Mouse (Mus musculus): Measurements from ENCODE around the gene Magt1. TPM values are rescaled to one million over a fixed set of nuclear protein-coding genes. Genes with fewer than 3 reads are reported as not detected.

Gene Magt1
- 56.8 and 57.0 TPM in 2 replicates for polyA plus RNA-seq (2015; fragmentation: Nextera tagmentation; extraction: Ambion mirVana)

DNA sequence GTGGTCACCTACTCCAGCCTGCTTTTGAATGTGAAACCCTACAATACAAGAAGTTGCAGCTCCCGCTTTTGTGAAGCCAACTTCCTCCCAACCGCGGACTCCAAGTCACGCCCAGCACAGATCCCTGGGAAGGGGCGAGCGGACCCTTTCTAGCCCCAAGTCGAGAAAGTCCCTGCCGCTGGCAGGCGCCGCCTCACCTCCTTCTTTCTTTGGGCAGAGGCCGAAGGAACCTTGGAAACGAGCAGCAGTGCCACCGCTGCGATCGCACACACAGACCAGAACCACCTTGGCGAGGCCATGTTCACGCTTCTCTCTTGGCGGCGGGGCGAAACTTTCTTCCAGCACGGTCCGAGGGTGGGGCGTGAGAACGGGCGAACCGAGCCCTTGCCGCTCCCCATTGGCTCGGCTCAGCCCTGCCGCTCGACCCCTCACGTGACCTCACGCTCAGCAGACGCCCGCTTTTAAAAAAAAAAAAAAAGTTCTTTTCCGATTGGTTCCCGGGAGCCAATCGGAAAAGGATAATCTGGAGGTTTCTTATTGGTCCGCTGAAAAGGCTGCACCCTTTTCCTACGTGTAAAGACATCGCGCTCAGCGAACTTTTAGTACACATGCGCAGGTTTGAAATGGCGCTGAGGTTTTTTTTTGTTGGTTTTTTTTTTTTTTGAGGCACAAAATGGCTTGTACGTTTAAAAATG lies at the start of gene Magt1:
Magt1 (minus strand) TSS at position 442 of the 695 bp plus-strand sequence.
- H3K4me1 ChIP-seq = peaks cover 5% of the 10 kb centered on the region
- peak within 1 kb of the TSS; percentile 93 for H3K27ac ChIP-seq (replicated peaks)
- H3K4me3 ChIP-seq (replicated peaks) = peak within 1 kb of the TSS; percentile 62
- no peaks in the 10 kb centered on the region for H3K27me3 ChIP-seq
- ATAC-seq (ENCODE audit: insufficient number of reproducible peaks, low FRiP score, low TSS enrichment, low read depth) = peak; percentile 98
- peak within 1 kb of the TSS; percentile 35 for H3K9ac ChIP-seq
- no peaks in the 10 kb centered on the region for H3K36me3 ChIP-seq
- WGBS = 18% methylated on average over 45 of the region's 45 CpGs
- no peaks in the 10 kb centered on the region for H3K9me3 ChIP-seq (replicated peaks)
- peak within 1 kb of the TSS; percentile 45 for H3K4me2 ChIP-seq (replicated peaks)

DNA sequence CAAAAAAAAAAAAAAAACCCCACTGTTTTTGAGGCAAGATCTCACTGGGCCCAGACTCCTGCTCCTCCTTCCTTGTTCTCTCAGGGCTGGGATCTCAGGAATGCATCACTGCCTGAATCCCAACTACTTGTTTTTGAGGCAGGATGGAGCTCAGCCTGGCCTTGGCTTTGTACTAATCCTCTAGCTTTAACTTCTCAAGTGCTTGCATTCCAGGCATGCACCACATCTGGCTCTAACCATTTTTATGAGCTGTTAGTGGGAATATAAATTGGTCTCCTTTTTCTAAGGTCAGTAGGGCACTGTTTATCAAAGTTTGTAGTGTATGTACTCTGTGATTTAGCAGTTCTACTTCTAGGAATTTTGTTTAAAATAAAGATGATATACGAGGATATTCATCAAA lies 36.5 kb upstream of the Magt1 start:
- no peaks in the 10 kb centered on the region for H3K27me3 ChIP-seq
- no peaks in the 10 kb centered on the region for H3K9me3 ChIP-seq (replicated peaks)
- H3K9ac ChIP-seq = no peak overlapping the region
- H3K27ac ChIP-seq (replicated peaks) = no peak overlapping the region
- no peaks in the 10 kb centered on the region for H3K4me1 ChIP-seq
- no peak overlapping the region for H3K4me2 ChIP-seq (replicated peaks)
- H3K4me3 ChIP-seq (replicated peaks) = no peak overlapping the region
- WGBS = 71% methylated on average over 1 of the region's 1 CpGs
- ATAC-seq (ENCODE audit: insufficient number of reproducible peaks, low FRiP score, low TSS enrichment, low read depth) = no peak
- no peaks in the 10 kb centered on the region for H3K36me3 ChIP-seq

DNA sequence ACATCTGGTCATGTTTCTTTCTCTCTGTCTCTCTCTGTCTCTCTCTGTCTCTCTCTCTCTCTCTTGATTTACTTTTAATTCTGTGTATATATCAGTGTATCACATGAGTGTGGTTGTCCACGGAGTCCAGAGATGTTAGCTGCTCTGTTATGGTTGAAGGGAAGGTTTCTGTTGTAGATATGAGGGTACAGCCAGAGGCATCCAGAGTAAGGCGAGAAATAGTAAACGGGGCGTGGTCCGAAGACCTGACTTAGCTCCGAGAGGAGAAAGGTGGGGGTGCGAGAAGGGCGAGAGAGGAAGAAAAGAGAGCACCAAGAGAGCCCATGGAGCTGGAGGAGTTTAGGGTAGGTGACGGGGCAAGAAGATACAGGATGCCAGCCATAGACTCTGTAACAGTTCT lies 34.2 kb upstream of the Magt1 start:
- Histone ChIP-seq H3K4me1 (no peaks in the 10 kb centered on the region), H3K4me2 (replicated peaks) (no peak overlapping the region), H3K36me3 (no peaks in the 10 kb centered on the region), H3K9me3 (replicated peaks) (no peaks in the 10 kb centered on the region), H3K4me3 (replicated peaks) (no peak overlapping the region), H3K27me3 (no peaks in the 10 kb centered on the region), H3K27ac (replicated peaks) (no peak overlapping the region), H3K9ac (no peak overlapping the region)
- WGBS = 65% methylated on average over 9 of the region's 9 CpGs
- ATAC-seq (ENCODE audit: insufficient number of reproducible peaks, low FRiP score, low TSS enrichment, low read depth) = no peak

DNA sequence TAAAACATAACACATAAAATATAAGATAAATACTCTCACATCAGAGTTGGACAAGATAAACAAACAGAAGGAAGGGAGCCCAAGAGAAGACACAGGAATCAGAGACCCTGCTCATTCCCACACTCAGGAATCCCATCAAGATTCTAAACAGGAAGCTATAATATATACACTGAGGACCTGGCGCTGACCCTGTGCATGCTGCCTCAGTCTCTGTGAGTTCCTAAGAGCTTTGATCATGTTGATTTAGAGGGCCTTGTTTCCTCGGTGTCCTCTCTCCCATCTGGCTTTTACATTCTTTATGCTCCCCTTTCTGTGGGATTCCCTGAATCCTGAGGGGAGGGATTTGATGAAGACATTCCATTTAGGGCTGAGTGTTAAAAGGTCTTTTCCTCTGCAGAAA lies 33.7 kb upstream of the Magt1 start:
- no peak for ATAC-seq (ENCODE audit: insufficient number of reproducible peaks, low FRiP score, low TSS enrichment, low read depth)
- no peaks in the 10 kb centered on the region for H3K27me3 ChIP-seq

DNA sequence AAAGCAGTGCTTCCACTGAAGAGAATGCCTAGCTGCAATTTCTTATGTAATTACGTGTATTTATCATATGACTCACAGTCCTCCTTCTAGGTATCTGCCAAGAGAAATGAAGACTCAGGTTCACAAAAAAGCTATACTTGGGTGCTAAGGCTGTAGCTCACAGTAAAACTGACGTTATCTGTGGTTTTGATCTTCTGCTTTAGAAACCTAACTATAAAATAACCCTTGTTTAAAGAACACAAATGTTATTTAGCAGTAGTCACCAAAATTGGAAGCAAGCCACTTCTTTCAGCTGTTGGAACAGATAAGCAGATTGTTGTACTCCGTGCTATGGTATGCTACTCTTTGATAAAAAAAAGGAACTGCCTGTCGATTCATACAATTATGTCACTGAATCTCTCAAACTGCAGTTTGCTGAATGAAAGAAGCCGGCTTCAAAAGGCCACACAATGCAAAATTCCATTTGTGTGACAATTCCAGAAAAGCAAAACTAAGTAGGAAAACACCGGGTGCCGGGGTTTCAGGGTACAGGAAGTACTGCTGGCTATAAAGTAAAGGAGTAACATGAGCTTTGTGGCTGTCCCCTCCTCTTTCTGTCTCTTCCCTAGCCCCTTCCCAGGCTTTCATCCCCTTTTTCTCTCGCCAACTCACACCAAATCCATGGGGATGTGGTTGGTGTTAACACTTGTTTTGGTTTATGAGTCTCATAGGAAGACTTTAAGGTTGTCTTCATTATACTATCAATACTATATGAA lies 32.3 kb upstream of the Magt1 start:
- Histone ChIP-seq H3K27ac (replicated peaks) (no peak overlapping the region), H3K27me3 (no peaks in the 10 kb centered on the region), H3K36me3 (no peaks in the 10 kb centered on the region), H3K9me3 (replicated peaks) (no peaks in the 10 kb centered on the region), H3K4me3 (replicated peaks) (no peak overlapping the region), H3K4me1 (no peaks in the 10 kb centered on the region), H3K9ac (no peak overlapping the region), H3K4me2 (replicated peaks) (no peak overlapping the region)
- ATAC-seq (ENCODE audit: insufficient number of reproducible peaks, low FRiP score, low TSS enrichment, low read depth) = no peak
- 35% methylated on average over 8 of the region's 8 CpGs for WGBS

More for the DNA sequence above, 33.7 kb upstream of the Magt1 start:
- Histone ChIP-seq H3K36me3 (no peaks in the 10 kb centered on the region), H3K9ac (no peak overlapping the region), H3K4me2 (replicated peaks) (no peak overlapping the region), H3K4me1 (no peaks in the 10 kb centered on the region), H3K27ac (replicated peaks) (no peak overlapping the region), H3K9me3 (replicated peaks) (no peaks in the 10 kb centered on the region), H3K4me3 (replicated peaks) (no peak overlapping the region)
- WGBS = 34% methylated on average over 2 of the region's 2 CpGs

DNA sequence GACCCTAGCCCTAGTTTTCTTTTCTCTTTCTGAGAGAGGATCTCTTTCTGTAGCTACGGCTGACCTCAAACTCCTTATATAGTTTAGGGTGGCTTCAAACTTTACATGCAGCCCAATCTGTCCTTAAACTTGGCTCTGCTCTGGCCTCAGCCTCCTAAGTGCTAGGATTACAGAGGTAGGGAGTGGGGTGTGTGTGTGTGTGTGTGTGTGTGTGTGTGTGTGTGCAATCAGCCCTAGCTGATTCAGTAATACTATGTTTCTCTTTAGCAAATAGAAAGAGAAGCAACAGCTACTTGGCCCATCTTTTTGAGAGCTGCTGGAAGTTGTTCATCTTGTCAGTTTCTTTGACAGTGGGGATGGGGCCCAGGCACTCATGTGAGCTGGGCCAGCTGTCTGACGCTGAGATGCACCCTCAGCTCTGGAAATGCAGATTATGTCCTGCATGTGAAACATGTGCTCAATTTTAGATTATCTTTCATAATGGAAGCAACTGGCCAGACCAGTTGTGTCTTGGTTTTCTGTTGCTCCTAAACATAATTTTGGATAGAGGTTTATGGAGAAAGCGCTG lies 25.6 kb upstream of the Magt1 start:
- H3K27ac ChIP-seq (replicated peaks) = no peak overlapping the region
- H3K4me2 ChIP-seq (replicated peaks) = no peak overlapping the region
- no peak overlapping the region for H3K9ac ChIP-seq
- H3K9me3 ChIP-seq (replicated peaks) = no peaks in the 10 kb centered on the region
- 0 out of 2 replicates have a peak, but pooled peaks cover 3% of the 10 kb centered on the region for H3K4me1 ChIP-seq
- ATAC-seq (ENCODE audit: insufficient number of reproducible peaks, low FRiP score, low TSS enrichment, low read depth) = no peak
- H3K27me3 ChIP-seq = no peaks in the 10 kb centered on the region
- no peaks in the 10 kb centered on the region for H3K36me3 ChIP-seq
- 73% methylated on average over 3 of the region's 3 CpGs for WGBS
- no peak overlapping the region for H3K4me3 ChIP-seq (replicated peaks)

DNA sequence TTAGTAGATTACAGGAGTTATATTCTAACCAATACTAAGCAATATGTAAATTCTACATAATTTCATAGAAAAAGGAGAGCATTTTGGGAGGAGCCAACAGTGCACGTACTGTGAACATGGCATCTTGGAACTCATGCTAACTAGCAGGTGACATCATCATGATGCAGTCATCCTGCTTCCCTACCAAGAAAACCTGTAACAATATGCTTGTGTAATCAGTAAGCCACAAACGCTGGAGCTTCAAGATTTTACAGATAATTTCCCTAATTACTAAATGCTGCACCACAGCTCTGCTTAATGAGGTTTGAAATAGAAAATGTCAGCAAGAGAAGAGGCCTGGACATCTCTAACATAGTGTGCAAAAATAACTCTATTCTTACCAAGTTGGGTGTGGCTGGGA lies 24.0 kb upstream of the Magt1 start:
- H3K9me3 ChIP-seq (replicated peaks) = no peaks in the 10 kb centered on the region
- no peaks in the 10 kb centered on the region for H3K36me3 ChIP-seq
- 0 out of 2 replicates have a peak, but pooled peaks cover 3% of the 10 kb centered on the region for H3K4me1 ChIP-seq
- H3K4me2 ChIP-seq (replicated peaks) = no peak overlapping the region
- no peaks in the 10 kb centered on the region for H3K27me3 ChIP-seq
- WGBS = 60% methylated on average over 2 of the region's 2 CpGs
- no peak overlapping the region for H3K27ac ChIP-seq (replicated peaks)
- no peak for ATAC-seq (ENCODE audit: insufficient number of reproducible peaks, low FRiP score, low TSS enrichment, low read depth)
- H3K4me3 ChIP-seq (replicated peaks) = no peak overlapping the region
- H3K9ac ChIP-seq = no peak overlapping the region

DNA sequence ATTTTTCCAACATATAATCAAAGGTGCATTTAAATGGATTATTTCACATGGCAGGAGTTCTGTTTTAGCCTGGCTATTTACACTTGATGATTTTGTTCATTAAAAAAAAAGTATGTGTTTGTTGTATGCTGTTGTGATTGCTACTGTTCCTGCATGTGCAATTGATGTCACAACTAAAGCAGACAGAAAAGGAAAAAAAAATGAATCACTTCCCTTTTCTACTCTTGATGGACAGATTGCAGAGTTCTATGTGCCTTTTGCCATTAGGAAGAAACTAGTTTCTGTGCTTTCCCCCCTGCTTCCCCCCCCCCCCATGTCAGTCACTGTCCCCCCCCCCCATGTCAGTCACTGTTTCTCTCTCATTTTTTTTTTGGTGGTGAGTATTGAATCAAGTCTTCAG lies 19.4 kb upstream of the Magt1 start:
- no peaks in the 10 kb centered on the region for H3K36me3 ChIP-seq
- H3K27ac ChIP-seq (replicated peaks) = no peak overlapping the region
- no peak for ATAC-seq (ENCODE audit: insufficient number of reproducible peaks, low FRiP score, low TSS enrichment, low read depth)
- no peak overlapping the region for H3K9ac ChIP-seq
- H3K4me1 ChIP-seq = no peaks in the 10 kb centered on the region
- no peak overlapping the region for H3K4me3 ChIP-seq (replicated peaks)
- H3K9me3 ChIP-seq (replicated peaks) = no peaks in the 10 kb centered on the region
- H3K27me3 ChIP-seq = no peaks in the 10 kb centered on the region
- H3K4me2 ChIP-seq (replicated peaks) = no peak overlapping the region

DNA sequence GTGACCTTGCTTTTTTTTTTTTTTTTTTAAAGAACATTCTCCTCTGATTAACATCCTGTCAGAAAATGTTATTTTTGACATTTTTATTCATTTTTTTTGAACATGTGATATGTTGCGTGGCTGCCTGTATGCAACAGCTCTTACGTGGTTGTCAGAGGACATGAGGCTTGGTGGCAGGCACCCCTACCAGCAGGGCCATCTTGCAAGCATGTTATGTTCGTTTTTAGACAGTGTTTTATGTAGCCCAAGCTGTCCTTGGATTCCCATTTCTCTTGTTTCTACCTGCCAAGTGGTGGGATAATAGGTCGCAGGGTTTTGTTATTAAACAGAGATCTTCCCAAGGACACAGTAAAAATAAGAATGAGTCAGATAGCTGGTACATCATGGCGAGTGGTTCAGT lies 18.5 kb upstream of the Magt1 start:
- no peak overlapping the region for H3K9ac ChIP-seq
- no peak overlapping the region for H3K4me2 ChIP-seq (replicated peaks)
- no peak overlapping the region for H3K27ac ChIP-seq (replicated peaks)
- no peak overlapping the region for H3K4me3 ChIP-seq (replicated peaks)
- H3K36me3 ChIP-seq = no peaks in the 10 kb centered on the region
- H3K27me3 ChIP-seq = no peaks in the 10 kb centered on the region
- H3K9me3 ChIP-seq (replicated peaks) = no peaks in the 10 kb centered on the region
- WGBS = 70% methylated on average over 5 of the region's 5 CpGs
- no peaks in the 10 kb centered on the region for H3K4me1 ChIP-seq
- ATAC-seq (ENCODE audit: insufficient number of reproducible peaks, low FRiP score, low TSS enrichment, low read depth) = no peak

DNA sequence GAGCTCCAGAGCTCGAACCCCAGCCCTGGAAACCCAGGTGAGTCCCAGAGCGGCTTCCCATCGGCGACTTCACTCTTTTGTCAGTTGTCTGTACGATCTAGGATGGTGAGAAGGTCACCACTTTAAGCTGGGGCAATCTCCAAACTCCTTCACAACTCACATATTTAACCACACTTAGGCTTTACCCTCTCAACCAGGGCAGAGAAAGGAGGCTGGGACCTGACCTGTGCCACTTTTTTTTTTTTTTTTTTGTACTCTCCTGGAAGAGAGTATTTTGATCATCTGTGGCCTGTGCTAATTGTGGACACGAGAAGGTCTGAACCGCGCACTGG lies 15.6 kb upstream of the Magt1 start:
- no peaks in the 10 kb centered on the region for H3K4me1 ChIP-seq
- no peaks in the 10 kb centered on the region for H3K27me3 ChIP-seq
- WGBS = 14% methylated on average over 8 of the region's 8 CpGs
- no peak for ATAC-seq (ENCODE audit: insufficient number of reproducible peaks, low FRiP score, low TSS enrichment, low read depth)
- peak overlapping the region; percentile 42 for H3K4me2 ChIP-seq (replicated peaks)
- H3K27ac ChIP-seq (replicated peaks) = peak overlapping the region; percentile 88
- H3K4me3 ChIP-seq (replicated peaks) = peak overlapping the region; percentile 54
- H3K9me3 ChIP-seq (replicated peaks) = no peaks in the 10 kb centered on the region
- no peaks in the 10 kb centered on the region for H3K36me3 ChIP-seq
- H3K9ac ChIP-seq = peak overlapping the region; percentile 55

DNA sequence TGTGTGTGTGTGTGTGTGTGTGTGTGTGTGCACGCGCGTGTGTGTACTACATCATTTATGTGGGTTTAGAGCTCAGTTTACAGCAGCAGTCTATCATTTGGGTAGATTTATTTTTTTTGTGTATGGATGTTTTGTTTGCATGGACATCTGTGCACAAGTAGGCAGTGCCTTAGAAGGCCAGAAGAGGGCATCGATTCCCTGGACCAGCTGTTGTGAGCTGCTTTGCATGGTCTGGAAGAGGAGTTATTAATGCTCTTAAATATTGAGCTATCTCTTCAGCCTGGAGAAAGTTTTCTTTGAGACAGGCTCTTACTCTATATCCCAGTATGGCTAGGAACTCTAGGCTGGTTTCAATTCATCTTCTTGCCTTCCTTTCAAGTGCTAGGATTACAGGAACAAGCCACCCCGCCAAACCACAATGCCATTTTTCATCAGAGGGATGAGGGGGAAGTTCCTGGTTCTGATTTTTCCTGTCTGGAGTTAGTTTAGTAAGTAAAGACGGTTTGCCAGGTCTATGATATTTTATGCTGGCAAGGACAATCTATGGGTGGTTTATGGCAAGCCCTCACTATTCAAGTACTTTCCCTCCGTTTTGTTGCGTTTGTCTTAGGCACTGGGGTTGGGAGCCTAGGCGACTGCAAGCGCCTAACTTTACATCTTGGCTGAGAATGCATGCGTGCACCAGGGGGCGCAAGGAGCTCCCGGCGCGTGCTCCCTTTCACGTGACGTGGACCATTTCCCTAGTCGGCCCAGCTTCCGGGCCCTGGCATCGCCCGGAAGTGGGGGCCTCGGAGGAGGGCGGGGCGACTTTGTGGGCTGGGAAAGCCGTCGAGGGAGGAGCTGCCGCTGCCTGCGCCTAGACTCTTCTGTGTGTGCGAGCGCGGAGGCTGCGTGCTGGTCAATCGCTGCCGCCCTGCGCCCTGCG lies 15.0 kb upstream of the Magt1 start, which contains the start of gene Atp7a:
Atp7a (plus strand) TSS at position 859 of the 925 bp plus-strand sequence.
- Histone ChIP-seq H3K9ac (peak within 1 kb of the TSS; percentile 55), H3K36me3 (no peaks in the 10 kb centered on the region), H3K4me3 (replicated peaks) (peak within 1 kb of the TSS; percentile 54), H3K9me3 (replicated peaks) (no peaks in the 10 kb centered on the region), H3K4me2 (replicated peaks) (peak within 1 kb of the TSS; percentile 42), H3K27ac (replicated peaks) (peak within 1 kb of the TSS; percentile 88), H3K27me3 (no peaks in the 10 kb centered on the region), H3K4me1 (no peaks in the 10 kb centered on the region)
- WGBS = 18% methylated on average over 35 of the region's 36 CpGs
- ATAC-seq (ENCODE audit: insufficient number of reproducible peaks, low FRiP score, low TSS enrichment, low read depth) = peak; percentile 97
